Mouse (Mus musculus) liver, postnatal 0 days (tissue): ENCODE results near the gene Gpr135.

Experiments used
- CTCF ChIP-seq: sonication (generic); IDR thresholded peaks from 2 replicates; pipeline ENCODE4 v1.5.1; 2016; ENCODE audit warnings: antibody characterized with exemption, low read depth
- EP300 ChIP-seq: IDR thresholded peaks from 2 replicates; pipeline ENCODE4 v1.6.1; 2016; ENCODE audit warnings: antibody characterized with exemption, low read depth, mild to moderate bottlenecking

GRCm38 (mm10) chr12:72104027-72104426, 33.1 kb upstream of the Gpr135 start:
- TF ChIP-seq CTCF, result no peak
- no peak for TF ChIP-seq EP300
